Mouse (Mus musculus) midbrain, postnatal 0 days (tissue): ENCODE data around the gene Pyroxd2. TPM values are rescaled to one million over a fixed set of nuclear protein-coding genes. Genes with fewer than 3 reads are reported as not detected.

Source experiments
- ATAC-seq: fragments of 200-750 bp; cut with Nextera tagmentation; 2 replicates; pipeline ENCODE4 v1.8.0; 2017; ENCODE audit warnings: moderate number of reproducible peaks, mild to moderate bottlenecking, moderate TSS enrichment, moderate library complexity; ENCODE audit not compliant: low FRiP score
- DNase-seq: peaks from one replicate; pipeline ENCODE4 v3.0.0-alpha.2; 2015; ENCODE audit warnings: low spot score
- H3K27ac ChIP-seq: fragments of 300-500 bp; sonication (generic); 2 replicates; pipeline ENCODE4 v1.5.1; 2014; ENCODE audit warnings: low read depth, mild to moderate bottlenecking, low read length, mixed read lengths
- H3K27me3 ChIP-seq: fragments of 300-500 bp; sonication (generic); 2 replicates; pipeline ENCODE4 v1.6.1; 2014; ENCODE audit warnings: low read length, control low read depth, mixed read lengths; ENCODE audit not compliant: insufficient read depth
- H3K36me3 ChIP-seq: fragments of 300-500 bp; sonication (generic); 2 replicates; pipeline ENCODE4 v1.6.1; 2014; ENCODE audit warnings: low read length, control low read depth, mixed read lengths; ENCODE audit not compliant: insufficient read depth
- H3K4me1 ChIP-seq: fragments of 300-500 bp; sonication (generic); 2 replicates; pipeline ENCODE4 v1.6.1; 2014; ENCODE audit warnings: mild to moderate bottlenecking, control low read depth, antibody characterized with exemption, low read length, mixed read lengths; ENCODE audit not compliant: insufficient read depth
- H3K4me2 ChIP-seq: fragments of 300-500 bp; sonication (generic); 2 replicates; pipeline ENCODE4 v1.6.1; 2014; ENCODE audit warnings: low read depth, mild to moderate bottlenecking, low read length, mixed read lengths; ENCODE audit not compliant: poor library complexity, severe bottlenecking
- H3K4me3 ChIP-seq: fragments of 300-500 bp; sonication (generic); 2 replicates; pipeline ENCODE4 v1.5.1; 2014; ENCODE audit warnings: low read depth, mild to moderate bottlenecking, low read length, moderate library complexity
- H3K9ac ChIP-seq: fragments of 300-500 bp; sonication (generic); replicated peaks from 2 replicates; pipeline ENCODE4 v1.6.1; 2014; ENCODE audit warnings: mild to moderate bottlenecking, low read length, moderate library complexity, mixed read lengths; ENCODE audit not compliant: poor library complexity, severe bottlenecking
- H3K9me3 ChIP-seq: fragments of 300-500 bp; sonication (generic); 2 replicates; pipeline ENCODE4 v1.6.1; 2016; ENCODE audit warnings: low read length, control low read depth
- CTCF ChIP-seq: IDR thresholded peaks from 2 replicates; pipeline ENCODE4 v1.5.1; 2016; ENCODE audit warnings: antibody characterized with exemption, mild to moderate bottlenecking
- WGBS: fragments of 180-500 bp; shearing (Covaris S2); extraction: QIAGEN DNeasy Blood & Tissue Kit; methylation state at CpG from one replicate; pipeline ENCODE4 v1.1.7; 2014; 5-methylcytosine and 5-hydroxymethylcytosine counted together
- polyA plus RNA-seq: library from polyadenylated mRNA; unstranded; fragments of >200 nt; fragmentation: Nextera tagmentation; extraction: Ambion mirVana; gene quantifications from 2 replicates; pipeline ENCODE4 v1.2.1, GENCODE M21; 2015
- total RNA-seq: library from RNA; depleted of rRNA; stranded (reverse); fragments of >200 nt; gene quantifications from 2 replicates; pipeline ENCODE4 v1.2.3, GENCODE M21; 2014; rRNA removed

The Pyroxd2 gene
- total and polyA plus RNA-seq, 2 experiments from 2014 or later = 2.5 to 3.0 TPM

- no peak for TF ChIP-seq CTCF
- WGBS = 91% methylated on average over 3 of the region's 3 CpGs
- Histone ChIP-seq H3K9ac (no peak overlapping the region), H3K4me2 (no peak overlapping the region), H3K4me3 (no peak overlapping the region), H3K4me1 (peaks cover 8% of the 10 kb centered on the region; the same call in 1 of the 2 replicates), H3K36me3 (no peaks in the 10 kb centered on the region), H3K27me3 (no peaks in the 10 kb centered on the region), H3K9me3 (no peaks in the 10 kb centered on the region), H3K27ac (no peak overlapping the region)
- DNase-seq (no peak), ATAC-seq (no peak)
These were observed 75.1 kb downstream of the Pyroxd2 start for GRCm38 (mm10) chr19:42677452-42677851.

DNA sequence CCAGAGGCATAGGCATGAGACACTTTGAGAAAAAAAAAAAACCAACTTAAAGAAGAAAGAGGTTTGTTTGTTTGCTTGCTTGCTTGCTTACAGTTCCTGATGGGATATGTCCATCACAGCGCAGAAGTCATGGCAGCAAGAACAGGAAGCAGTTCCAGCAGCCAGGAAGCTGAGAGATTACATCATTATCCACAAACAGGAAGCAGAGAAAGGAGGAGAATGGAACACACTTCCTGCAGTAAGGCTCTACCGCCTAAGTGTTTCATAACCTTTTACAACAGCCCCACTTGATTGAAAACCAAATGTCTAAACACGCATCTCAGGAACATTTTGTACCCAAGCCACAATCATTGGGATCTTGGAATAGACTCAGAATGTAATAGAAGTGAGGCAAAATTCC, 75.6 kb downstream of the Pyroxd2 start:
- TF ChIP-seq CTCF = no peak
- WGBS = 91% methylated on average over 3 of the region's 3 CpGs

More for the DNA sequence above, 75.6 kb downstream of the Pyroxd2 start:
- H3K4me2 ChIP-seq = no peak overlapping the region
- no peak for ATAC-seq
- H3K27me3 ChIP-seq = no peaks in the 10 kb centered on the region
- H3K9me3 ChIP-seq = no peaks in the 10 kb centered on the region
- H3K4me1 ChIP-seq = peaks cover 8% of the 10 kb centered on the region; the same call in 1 of the 2 replicates
- DNase-seq = no peak
- H3K27ac ChIP-seq = no peak overlapping the region
- H3K9ac ChIP-seq = no peak overlapping the region
- no peak overlapping the region for H3K4me3 ChIP-seq
- no peaks in the 10 kb centered on the region for H3K36me3 ChIP-seq

Other genes starting within 250 kb of the Pyroxd2 start
- gene R3hcc1l, start 234.0 kb downstream of the Pyroxd2 start, total RNA-seq = 7.7 and 12.9 TPM in 2 replicates
- 9.8 and 9.9 TPM in 2 replicates for gene R3hcc1l, start 234.0 kb downstream of the Pyroxd2 start, polyA plus RNA-seq
- 0.24 and 0.27 TPM in 2 replicates for gene Loxl4, start 140.0 kb downstream of the Pyroxd2 start, total RNA-seq
- gene Loxl4, start 140.0 kb downstream of the Pyroxd2 start, polyA plus RNA-seq = 0.10 and 0.11 TPM in 2 replicates
- gene Hps1, start 27.2 kb upstream of the Pyroxd2 start, total RNA-seq = 11.0 and 19.7 TPM in 2 replicates
- 11.5 and 11.7 TPM in 2 replicates for gene Hps1, start 27.2 kb upstream of the Pyroxd2 start, polyA plus RNA-seq